Mouse (Mus musculus): ENCODE results near the gene Chrnb2. TPM values are rescaled to one million over a fixed set of nuclear protein-coding genes. Genes with fewer than 3 reads are reported as not detected.

Gene Chrnb2
- polyA plus RNA-seq, 1 experiment from 2014 or later: 1.1 TPM

GRCm38 (mm10) chr3:89738509-89738908 lies 25.9 kb downstream of the Chrnb2 start:
- H3K27me3 ChIP-seq: no peaks in the 10 kb centered on the region

GRCm38 (mm10) chr3:89732091-89732490 lies 32.3 kb downstream of the Chrnb2 start:
- ATAC-seq (ENCODE audit: insufficient number of reproducible peaks, insufficient read depth, low FRiP score, low TSS enrichment, low read depth): no peak
- H3K36me3 ChIP-seq: peaks cover 14% of the 10 kb centered on the region
- no peak overlapping the region for H3K4me3 ChIP-seq
- no peak overlapping the region for H3K4me2 ChIP-seq
- 88% methylated on average over 4 of the region's 4 CpGs for WGBS
- H3K4me1 ChIP-seq: peaks cover 15% of the 10 kb centered on the region
- no peaks in the 10 kb centered on the region for H3K27me3 ChIP-seq
- no peak overlapping the region for H3K9ac ChIP-seq
- no peaks in the 10 kb centered on the region for H3K9me3 ChIP-seq
- no peak overlapping the region for H3K27ac ChIP-seq

More at GRCm38 (mm10) chr3:89738509-89738908, 25.9 kb downstream of the Chrnb2 start:
- no peak overlapping the region for H3K9ac ChIP-seq
- no peak overlapping the region for H3K27ac ChIP-seq
- no peak for ATAC-seq (ENCODE audit: insufficient number of reproducible peaks, insufficient read depth, low FRiP score, low TSS enrichment, low read depth)
- H3K4me1 ChIP-seq: no peaks in the 10 kb centered on the region
- H3K4me3 ChIP-seq: no peak overlapping the region
- 93% methylated on average over 6 of the region's 6 CpGs for WGBS
- no peaks in the 10 kb centered on the region for H3K9me3 ChIP-seq
- H3K4me2 ChIP-seq: no peak overlapping the region
- peaks cover 63% of the 10 kb centered on the region for H3K36me3 ChIP-seq

GRCm38 (mm10) chr3:89730350-89731331 lies 33.8 kb downstream of the Chrnb2 start:
- Histone ChIP-seq H3K36me3 (peaks cover 9% of the 10 kb centered on the region), H3K4me3 (peak overlapping the region; percentile 65), H3K27me3 (no peaks in the 10 kb centered on the region), H3K4me2 (peak overlapping the region; percentile 86), H3K4me1 (peaks cover 15% of the 10 kb centered on the region), H3K27ac (peak overlapping the region; percentile 80), H3K9ac (peak overlapping the region; percentile 78), H3K9me3 (no peaks in the 10 kb centered on the region)
- whole genome bisulfite sequencing: 2% methylated on average over 32 of the region's 32 CpGs
- peak; percentile 94 for ATAC-seq (ENCODE audit: insufficient number of reproducible peaks, insufficient read depth, low FRiP score, low TSS enrichment, low read depth)

DNA sequence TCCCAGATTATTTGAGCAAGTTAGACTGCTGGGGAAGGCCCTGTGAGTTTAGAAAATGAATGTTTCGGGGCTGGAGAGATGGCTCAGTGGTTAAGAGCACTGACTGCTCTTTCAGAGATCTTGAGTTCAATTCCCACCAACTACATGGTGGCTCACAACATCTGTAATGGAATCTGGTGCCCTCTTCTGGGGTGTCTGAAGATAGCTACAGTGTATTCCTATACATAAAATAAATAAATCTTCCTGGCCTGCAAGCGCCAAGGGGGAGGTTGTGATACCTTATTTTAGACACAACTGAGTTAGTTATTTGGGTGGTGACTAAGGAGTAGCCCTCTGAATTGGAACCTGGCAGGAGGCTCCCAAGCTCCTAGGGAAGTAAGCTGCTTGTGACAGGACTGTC lies 35.6 kb downstream of the Chrnb2 start:
- Histone ChIP-seq H3K9ac (no peak overlapping the region), H3K4me3 (no peak overlapping the region), H3K27me3 (no peaks in the 10 kb centered on the region), H3K36me3 (no peaks in the 10 kb centered on the region), H3K9me3 (no peaks in the 10 kb centered on the region), H3K27ac (no peak overlapping the region), H3K4me1 (peaks cover 15% of the 10 kb centered on the region), H3K4me2 (no peak overlapping the region)
- no peak for ATAC-seq (ENCODE audit: insufficient number of reproducible peaks, insufficient read depth, low FRiP score, low TSS enrichment, low read depth)
- 77% methylated on average over 2 of the region's 2 CpGs for WGBS

GRCm38 (mm10) chr3:89727028-89727427 lies 37.4 kb downstream of the Chrnb2 start:
- peaks cover 15% of the 10 kb centered on the region for H3K4me1 ChIP-seq
- no peaks in the 10 kb centered on the region for H3K9me3 ChIP-seq
- no peak overlapping the region for H3K4me2 ChIP-seq
- H3K4me3 ChIP-seq: no peak overlapping the region
- no peak overlapping the region for H3K9ac ChIP-seq
- ATAC-seq (ENCODE audit: insufficient number of reproducible peaks, insufficient read depth, low FRiP score, low TSS enrichment, low read depth): no peak
- H3K36me3 ChIP-seq: no peaks in the 10 kb centered on the region
- no peaks in the 10 kb centered on the region for H3K27me3 ChIP-seq
- H3K27ac ChIP-seq: no peak overlapping the region
- WGBS: 23% methylated on average over 4 of the region's 4 CpGs

- no peak overlapping the region for H3K9ac ChIP-seq
- peaks cover 7% of the 10 kb centered on the region for H3K4me1 ChIP-seq
- no peaks in the 10 kb centered on the region for H3K9me3 ChIP-seq
- H3K27ac ChIP-seq: no peak overlapping the region
- no peak for ATAC-seq (ENCODE audit: insufficient number of reproducible peaks, insufficient read depth, low FRiP score, low TSS enrichment, low read depth)
- WGBS: 65% methylated on average over 7 of the region's 7 CpGs
- H3K4me2 ChIP-seq: no peak overlapping the region
- H3K27me3 ChIP-seq: no peaks in the 10 kb centered on the region
- H3K36me3 ChIP-seq: no peaks in the 10 kb centered on the region
- H3K4me3 ChIP-seq: no peak overlapping the region
Measured at GRCm38 (mm10) chr3:89723400-89724084, 40.9 kb downstream of the Chrnb2 start.

- H3K4me3 ChIP-seq: no peak overlapping the region
- no peaks in the 10 kb centered on the region for H3K36me3 ChIP-seq
- no peak for ATAC-seq (ENCODE audit: insufficient number of reproducible peaks, insufficient read depth, low FRiP score, low TSS enrichment, low read depth)
- no peak overlapping the region for H3K4me2 ChIP-seq
- H3K9ac ChIP-seq: no peak overlapping the region
- H3K9me3 ChIP-seq: no peaks in the 10 kb centered on the region
- H3K4me1 ChIP-seq: peaks cover 7% of the 10 kb centered on the region
- H3K27ac ChIP-seq: no peak overlapping the region
- no peaks in the 10 kb centered on the region for H3K27me3 ChIP-seq
Measured at GRCm38 (mm10) chr3:89722032-89722431, 42.4 kb downstream of the Chrnb2 start.

GRCm38 (mm10) chr3:89715967-89716256 lies 48.5 kb downstream of the Chrnb2 start:
- H3K4me2 ChIP-seq: peak overlapping the region; percentile 91
- H3K9ac ChIP-seq: peak overlapping the region; percentile 91
- no peak overlapping the region for H3K27ac ChIP-seq
- no peaks in the 10 kb centered on the region for H3K36me3 ChIP-seq
- H3K4me1 ChIP-seq: peaks cover 11% of the 10 kb centered on the region
- no peak for ATAC-seq (ENCODE audit: insufficient number of reproducible peaks, insufficient read depth, low FRiP score, low TSS enrichment, low read depth)
- H3K4me3 ChIP-seq: peak overlapping the region; percentile 76
- WGBS: 58% methylated on average over 6 of the region's 6 CpGs
- H3K9me3 ChIP-seq: no peaks in the 10 kb centered on the region
- H3K27me3 ChIP-seq: peaks cover 7% of the 10 kb centered on the region; the same call in 1 of the 2 replicates

DNA sequence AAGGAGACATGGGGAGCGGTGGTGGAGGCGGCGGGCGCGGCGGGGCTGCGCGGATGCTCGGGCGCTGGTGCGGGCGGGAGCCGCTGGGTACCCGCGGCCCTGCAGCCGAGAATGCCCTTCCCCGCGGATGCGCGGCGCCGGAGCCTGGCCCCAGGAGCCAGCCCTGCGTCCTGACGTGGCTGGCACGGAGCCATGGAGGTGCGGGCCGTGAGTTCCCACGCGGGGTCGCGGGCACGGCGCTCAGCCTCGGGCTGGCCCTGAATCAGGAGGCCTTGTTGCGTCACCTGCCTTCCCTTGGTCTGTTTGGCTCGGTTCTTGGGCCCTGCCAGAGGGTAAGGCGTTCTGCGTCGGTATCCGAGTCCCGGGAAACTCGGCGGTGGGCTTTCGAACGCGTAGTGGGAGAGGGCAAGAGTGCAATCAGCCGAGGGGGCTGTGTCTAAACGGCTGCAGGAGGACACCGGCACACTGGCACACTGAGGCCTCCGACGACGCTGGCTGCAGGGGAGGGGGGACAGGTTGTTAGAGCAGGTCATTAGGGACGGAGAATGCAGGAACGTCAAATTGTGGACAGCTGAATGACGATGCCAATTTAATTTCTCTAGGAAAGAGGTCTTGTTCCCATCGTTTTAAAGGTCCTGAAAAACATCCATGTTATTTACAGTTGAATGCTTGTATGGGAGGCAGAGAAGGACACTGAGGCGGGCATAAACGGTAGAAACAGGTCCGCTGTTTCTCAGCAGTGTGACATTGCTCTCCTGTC lies 49.0 kb downstream of the Chrnb2 start:
- Histone ChIP-seq H3K36me3 (no peaks in the 10 kb centered on the region), H3K4me2 (peak overlapping the region; percentile 91), H3K27me3 (peaks cover 7% of the 10 kb centered on the region; the same call in 1 of the 2 replicates), H3K27ac (peak overlapping the region; percentile 69), H3K9me3 (no peaks in the 10 kb centered on the region), H3K4me3 (peak overlapping the region; percentile 76), H3K9ac (peak overlapping the region; percentile 91), H3K4me1 (peaks cover 10% of the 10 kb centered on the region)
- peak; percentile 32; the same call in 1 of the 2 replicates for ATAC-seq (ENCODE audit: insufficient number of reproducible peaks, insufficient read depth, low FRiP score, low TSS enrichment, low read depth)
- WGBS: 2% methylated on average over 59 of the region's 59 CpGs

DNA sequence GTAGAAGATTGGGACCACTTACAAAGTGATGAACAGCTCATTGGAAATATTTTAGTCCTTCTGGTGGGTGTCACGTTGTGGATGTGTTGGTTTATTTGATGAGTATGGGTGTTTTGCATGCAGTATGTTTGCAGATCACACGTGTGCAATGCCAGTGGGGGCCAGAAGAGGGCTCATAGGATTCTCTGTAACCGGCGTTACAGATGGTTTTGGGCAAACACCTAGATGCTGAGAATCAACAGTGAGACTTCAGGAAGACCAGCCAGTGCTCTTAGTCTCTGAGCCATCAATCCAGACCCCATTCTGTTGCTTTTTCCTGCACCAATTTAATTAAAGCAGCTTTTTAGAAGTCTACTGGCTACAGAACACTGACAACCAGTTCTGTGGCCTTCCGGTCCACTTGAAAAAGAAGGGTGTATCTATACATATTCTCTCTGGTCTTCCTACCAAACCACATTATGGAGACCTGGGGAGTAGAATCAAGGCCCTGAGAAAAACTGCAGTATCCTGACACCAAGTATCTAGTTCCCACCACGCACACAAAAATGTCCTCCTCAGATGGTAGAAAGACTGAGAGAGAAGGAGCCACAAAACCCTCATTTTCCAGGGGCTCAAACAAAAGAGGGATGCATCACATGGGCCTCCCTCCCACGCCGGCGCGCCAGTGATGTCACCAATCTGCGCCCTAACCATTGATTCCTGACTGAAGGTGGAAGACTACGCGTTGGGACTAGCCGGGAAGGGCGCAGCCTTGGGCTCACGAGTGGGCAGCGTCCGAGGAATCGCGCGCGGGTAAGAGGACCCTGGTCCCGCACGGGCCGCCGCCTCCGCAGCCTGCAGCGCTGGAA lies 49.8 kb downstream of the Chrnb2 start, which contains the start of gene Adar:
TSS of gene Adar (plus strand) at position 664 of the 848 bp plus-strand sequence.
- ATAC-seq (ENCODE audit: insufficient number of reproducible peaks, insufficient read depth, low FRiP score, low TSS enrichment, low read depth): peak; percentile 32; the same call in 1 of the 2 replicates
- peak within 1 kb of the TSS; percentile 69 for H3K27ac ChIP-seq
- peak within 1 kb of the TSS; percentile 91 for H3K9ac ChIP-seq
- peaks cover 7% of the 10 kb centered on the region; the same call in 1 of the 2 replicates for H3K27me3 ChIP-seq
- peaks cover 10% of the 10 kb centered on the region for H3K4me1 ChIP-seq
- WGBS: 5% methylated on average over 28 of the region's 28 CpGs
- H3K4me2 ChIP-seq: peak within 1 kb of the TSS; percentile 91
- H3K4me3 ChIP-seq: peak within 1 kb of the TSS; percentile 76
- H3K9me3 ChIP-seq: no peaks in the 10 kb centered on the region
- H3K36me3 ChIP-seq: no peaks in the 10 kb centered on the region

Data from embryonic facial prominence, embryonic 13.5 days (tissue).